Mouse (Mus musculus): ENCODE measurements at regions not wholly inside any gene's neighbourhood (a gene's known extent, or its start where the extent isn't known, plus 50 kb on each side); places are given as distances from the start of the nearest gene placed in this dataset.

- WGBS: 28% methylated on average over 9 of the region's 9 CpGs
- H3K36me3 ChIP-seq (ENCODE audit: control insufficient read depth, insufficient read depth, low read length): no peaks in the 10 kb centered on the region
- H3K9me3 ChIP-seq (ENCODE audit: control insufficient read depth, low read length): no peaks in the 10 kb centered on the region
- no peak for ATAC-seq (replicated peaks; ENCODE audit: low FRiP score, low TSS enrichment, low read depth)
- no peak overlapping the region for H3K9ac ChIP-seq (ENCODE audit: low read length)
- H3K4me1 ChIP-seq (replicated peaks; ENCODE audit: control insufficient read depth, insufficient read depth, low read length): no peaks in the 10 kb centered on the region
- H3K4me2 ChIP-seq (ENCODE audit: low read length): peak overlapping the region; percentile 26
- no peak overlapping the region for H3K27ac ChIP-seq (ENCODE audit: low read depth)
- no peak overlapping the region for H3K4me3 ChIP-seq (ENCODE audit: low read depth, low read length)
- no peaks in the 10 kb centered on the region for H3K27me3 ChIP-seq (replicated peaks; ENCODE audit: control insufficient read depth, insufficient read depth, low read length)
- DNase-seq (ENCODE audit: low spot score): no peak
Measured at GRCm38 (mm10) chr16:50482360-50482786, 50.2 kb upstream of the Bbx start.

All from intestine, embryonic 14.5 days (tissue).